Mouse (Mus musculus): ENCODE data around the gene Zfp217. TPM values are rescaled to one million over a fixed set of nuclear protein-coding genes. Genes with fewer than 3 reads are reported as not detected.

Zfp217 gene
- polyA plus RNA-seq, 1 experiment from 2014 or later = 2.7 TPM

- Histone ChIP-seq H3K27me3 (no peaks in the 10 kb centered on the region), H3K9me3 (replicated peaks) (no peaks in the 10 kb centered on the region), H3K4me3 (peak overlapping the region; percentile 17), H3K27ac (peak overlapping the region; percentile 82), H3K36me3 (no peaks in the 10 kb centered on the region), H3K4me2 (peak overlapping the region; percentile 47), H3K9ac (no peak overlapping the region; the same call in 1 of the 2 replicates), H3K4me1 (replicated peaks) (peaks cover 19% of the 10 kb centered on the region)
- no peak for ATAC-seq (replicated peaks; ENCODE audit: insufficient number of reproducible peaks, insufficient read depth, low FRiP score, low read depth)
- 59% methylated on average over 4 of the region's 4 CpGs for WGBS
Measured at GRCm38 (mm10) chr2:170147170-170147569, 733 bp downstream of the Zfp217 start.

DNA sequence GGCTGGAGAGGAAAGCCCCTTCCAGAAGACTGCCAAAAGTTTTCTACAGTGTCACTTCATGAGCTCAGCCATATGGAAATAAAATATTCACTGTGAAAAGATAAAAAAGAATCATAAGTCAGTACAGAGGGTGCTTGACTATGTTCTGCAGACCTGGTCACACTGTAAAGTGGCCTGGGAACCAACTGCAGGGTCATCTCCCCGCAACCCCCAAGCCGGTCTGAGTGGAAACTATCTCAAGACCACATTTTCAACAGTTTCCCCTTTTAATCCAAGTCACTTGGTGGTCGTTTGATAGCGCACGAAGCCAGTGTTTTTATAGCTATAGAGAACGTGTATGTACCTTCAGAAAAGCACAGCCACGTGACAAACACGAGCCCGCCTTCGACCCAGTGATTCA lies 3.6 kb downstream of the Zfp217 start:
- H3K9ac ChIP-seq = no peak overlapping the region
- no peak overlapping the region for H3K27ac ChIP-seq
- H3K4me2 ChIP-seq = no peak overlapping the region
- peaks cover 13% of the 10 kb centered on the region for H3K4me1 ChIP-seq (replicated peaks)
- no peak overlapping the region for H3K4me3 ChIP-seq
- no peaks in the 10 kb centered on the region for H3K27me3 ChIP-seq
- no peaks in the 10 kb centered on the region for H3K36me3 ChIP-seq
- ATAC-seq (replicated peaks; ENCODE audit: insufficient number of reproducible peaks, insufficient read depth, low FRiP score, low read depth) = no peak
- WGBS = 65% methylated on average over 10 of the region's 10 CpGs
- no peaks in the 10 kb centered on the region for H3K9me3 ChIP-seq (replicated peaks)

DNA sequence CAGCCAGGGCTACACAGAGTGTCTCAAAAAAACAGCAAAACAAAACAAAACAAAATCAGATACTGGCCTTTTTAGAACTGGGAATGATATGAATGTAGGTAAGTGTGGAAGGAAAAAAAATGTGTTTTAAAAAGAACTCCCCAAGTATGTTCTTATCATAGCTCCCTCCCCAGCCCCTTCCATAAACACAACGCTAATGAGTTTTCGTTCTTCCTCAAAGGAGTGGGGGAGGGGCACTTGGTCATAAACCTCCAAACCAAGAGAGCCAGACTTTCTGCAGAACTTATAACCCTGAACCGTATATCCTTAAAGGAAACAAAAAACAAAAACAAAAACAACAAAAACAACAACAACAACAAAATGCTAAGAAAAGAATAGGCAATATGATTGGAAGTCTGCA lies 4.0 kb downstream of the Zfp217 start:
- no peak overlapping the region for H3K4me2 ChIP-seq
- peaks cover 13% of the 10 kb centered on the region for H3K4me1 ChIP-seq (replicated peaks)
- no peak for ATAC-seq (replicated peaks; ENCODE audit: insufficient number of reproducible peaks, insufficient read depth, low FRiP score, low read depth)
- H3K4me3 ChIP-seq = no peak overlapping the region
- no peak overlapping the region for H3K9ac ChIP-seq
- H3K27ac ChIP-seq = no peak overlapping the region
- H3K36me3 ChIP-seq = no peaks in the 10 kb centered on the region
- no peaks in the 10 kb centered on the region for H3K9me3 ChIP-seq (replicated peaks)
- H3K27me3 ChIP-seq = no peaks in the 10 kb centered on the region
- 25% methylated on average over 3 of the region's 3 CpGs for WGBS

DNA sequence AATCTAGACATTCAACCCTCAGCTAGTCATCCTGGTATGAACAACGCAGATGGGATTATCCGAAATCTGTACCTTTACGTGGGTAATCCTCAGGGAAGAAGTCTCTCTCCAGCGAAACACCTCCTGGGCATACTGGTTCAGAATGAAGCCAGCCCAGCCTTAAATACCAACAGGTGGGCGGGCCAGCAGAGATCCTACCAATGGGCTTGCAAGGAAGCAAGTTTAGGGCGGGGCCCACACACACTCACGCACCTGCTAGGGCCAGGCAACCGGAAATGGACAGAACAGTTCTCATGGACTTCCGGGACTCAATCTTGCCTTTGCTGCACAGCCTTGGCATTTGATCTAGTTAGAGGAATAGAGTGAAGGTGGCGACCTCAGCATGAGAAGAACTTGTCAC lies 5.4 kb downstream of the Zfp217 start:
- H3K27ac ChIP-seq = no peak overlapping the region
- H3K4me2 ChIP-seq = no peak overlapping the region
- H3K9me3 ChIP-seq (replicated peaks) = no peaks in the 10 kb centered on the region
- no peaks in the 10 kb centered on the region for H3K36me3 ChIP-seq
- 89% methylated on average over 10 of the region's 10 CpGs for WGBS
- ATAC-seq (replicated peaks; ENCODE audit: insufficient number of reproducible peaks, insufficient read depth, low FRiP score, low read depth) = no peak
- no peaks in the 10 kb centered on the region for H3K27me3 ChIP-seq
- H3K4me3 ChIP-seq = no peak overlapping the region
- H3K9ac ChIP-seq = no peak overlapping the region
- peaks cover 6% of the 10 kb centered on the region; the same call in 1 of the 2 replicates for H3K4me1 ChIP-seq (replicated peaks)

GRCm38 (mm10) chr2:170141481-170141880 lies 6.4 kb downstream of the Zfp217 start:
- no peaks in the 10 kb centered on the region for H3K9me3 ChIP-seq (replicated peaks)
- no peak overlapping the region for H3K4me2 ChIP-seq
- H3K36me3 ChIP-seq = no peaks in the 10 kb centered on the region
- 0 out of 2 replicates have a peak, but pooled peaks cover 3% of the 10 kb centered on the region for H3K4me1 ChIP-seq (replicated peaks)
- no peak overlapping the region for H3K27ac ChIP-seq
- ATAC-seq (replicated peaks; ENCODE audit: insufficient number of reproducible peaks, insufficient read depth, low FRiP score, low read depth) = no peak
- H3K4me3 ChIP-seq = no peak overlapping the region
- no peaks in the 10 kb centered on the region for H3K27me3 ChIP-seq
- WGBS = 88% methylated on average over 5 of the region's 5 CpGs
- no peak overlapping the region for H3K9ac ChIP-seq

GRCm38 (mm10) chr2:170139411-170140046 lies 8.4 kb downstream of the Zfp217 start:
- no peaks in the 10 kb centered on the region for H3K27me3 ChIP-seq
- ATAC-seq (replicated peaks; ENCODE audit: insufficient number of reproducible peaks, insufficient read depth, low FRiP score, low read depth) = no peak
- H3K9me3 ChIP-seq (replicated peaks) = no peaks in the 10 kb centered on the region
- no peaks in the 10 kb centered on the region for H3K36me3 ChIP-seq
- 69% methylated on average over 9 of the region's 9 CpGs for WGBS
- H3K4me1 ChIP-seq (replicated peaks) = no peaks in the 10 kb centered on the region
- no peak overlapping the region for H3K4me2 ChIP-seq
- H3K27ac ChIP-seq = no peak overlapping the region
- H3K4me3 ChIP-seq = no peak overlapping the region
- no peak overlapping the region for H3K9ac ChIP-seq

DNA sequence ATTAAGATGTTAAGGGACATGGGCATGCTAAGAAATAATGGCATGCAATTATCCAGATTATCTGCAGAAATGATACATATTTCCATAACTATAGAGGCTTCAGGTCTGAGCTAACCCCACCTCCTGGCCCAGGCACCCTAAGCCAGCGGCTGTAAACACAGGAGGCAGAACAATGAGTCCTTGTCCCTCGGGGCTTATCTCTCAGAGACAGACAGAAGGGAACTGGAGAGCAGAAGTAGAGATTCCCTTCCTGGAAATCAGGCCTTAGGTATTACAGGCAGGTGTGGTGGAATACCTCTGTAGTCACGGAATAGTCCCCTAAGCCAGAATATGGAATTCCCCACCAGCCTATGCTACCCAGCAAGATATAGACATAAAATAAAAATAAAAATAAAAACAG lies 11.0 kb downstream of the Zfp217 start:
- no peak for ATAC-seq (replicated peaks; ENCODE audit: insufficient number of reproducible peaks, insufficient read depth, low FRiP score, low read depth)
- Histone ChIP-seq H3K27me3 (no peaks in the 10 kb centered on the region), H3K4me3 (no peak overlapping the region), H3K4me2 (no peak overlapping the region), H3K27ac (no peak overlapping the region), H3K36me3 (no peaks in the 10 kb centered on the region), H3K4me1 (replicated peaks) (peaks cover 10% of the 10 kb centered on the region), H3K9me3 (replicated peaks) (no peaks in the 10 kb centered on the region), H3K9ac (no peak overlapping the region)
- 49% methylated on average over 3 of the region's 3 CpGs for WGBS

DNA sequence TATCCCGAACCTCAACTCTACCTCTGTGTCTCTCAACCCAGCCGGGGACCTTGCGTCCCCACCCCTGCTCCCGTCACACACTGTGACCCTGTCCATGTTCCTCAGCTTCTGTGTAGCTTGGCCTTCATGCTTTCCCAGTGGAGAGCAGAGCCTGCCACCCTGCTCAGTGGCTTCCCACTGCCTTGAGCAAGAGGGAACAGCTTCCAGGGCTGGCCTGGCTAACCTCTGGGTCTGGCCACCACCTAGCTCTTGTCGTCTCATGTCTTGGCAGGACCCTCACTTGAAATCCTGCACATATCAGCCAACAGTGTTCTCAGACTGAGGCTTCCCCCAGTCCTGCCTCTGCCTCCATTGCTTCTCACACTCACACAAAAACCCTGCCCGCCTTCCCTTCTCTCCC lies 12.1 kb downstream of the Zfp217 start:
- WGBS = 84% methylated on average over 6 of the region's 6 CpGs
- H3K4me2 ChIP-seq = no peak overlapping the region
- H3K27ac ChIP-seq = no peak overlapping the region
- no peak overlapping the region for H3K4me3 ChIP-seq
- H3K9me3 ChIP-seq (replicated peaks) = no peaks in the 10 kb centered on the region
- peaks cover 12% of the 10 kb centered on the region for H3K4me1 ChIP-seq (replicated peaks)
- no peak overlapping the region for H3K9ac ChIP-seq
- H3K27me3 ChIP-seq = no peaks in the 10 kb centered on the region
- H3K36me3 ChIP-seq = no peaks in the 10 kb centered on the region
- no peak for ATAC-seq (replicated peaks; ENCODE audit: insufficient number of reproducible peaks, insufficient read depth, low FRiP score, low read depth)

DNA sequence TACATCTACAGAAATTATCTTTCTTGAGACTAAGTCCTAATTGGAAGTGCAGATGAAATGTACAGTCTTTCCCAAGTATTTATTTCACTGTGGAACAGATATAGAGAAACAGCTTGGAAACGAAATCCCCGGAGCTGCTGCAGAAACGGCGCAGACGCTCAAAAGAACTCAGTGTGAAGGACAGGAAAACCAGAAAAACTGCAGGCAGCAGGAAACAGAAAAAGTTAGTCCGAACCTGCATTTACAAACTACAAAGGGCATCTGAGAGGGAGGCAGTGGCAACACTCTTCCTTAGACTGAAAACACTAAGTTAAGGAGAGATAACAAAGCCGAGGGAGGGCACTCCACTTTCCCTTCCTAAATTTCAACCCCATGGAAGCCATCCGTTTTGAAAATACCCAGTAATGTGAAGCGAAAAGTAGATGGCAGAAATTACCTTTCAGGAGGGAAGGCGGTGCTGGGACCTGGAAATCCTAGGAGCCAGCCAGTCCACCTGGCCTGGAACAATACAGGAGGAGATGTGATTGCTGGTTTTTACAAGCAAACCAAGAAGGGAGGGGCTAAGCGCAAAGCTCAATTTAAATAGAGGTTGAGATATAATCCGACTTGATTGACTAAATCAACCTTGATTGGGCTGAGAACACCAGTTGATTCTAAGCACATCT lies 13.7 kb downstream of the Zfp217 start:
- no peaks in the 10 kb centered on the region for H3K36me3 ChIP-seq
- ATAC-seq (replicated peaks; ENCODE audit: insufficient number of reproducible peaks, insufficient read depth, low FRiP score, low read depth) = no peak
- H3K4me2 ChIP-seq = peak overlapping the region; percentile 70
- H3K4me3 ChIP-seq = peak overlapping the region; percentile 59
- peaks cover 20% of the 10 kb centered on the region for H3K4me1 ChIP-seq (replicated peaks)
- H3K27ac ChIP-seq = peak overlapping the region; percentile 97
- no peaks in the 10 kb centered on the region for H3K9me3 ChIP-seq (replicated peaks)
- no peaks in the 10 kb centered on the region for H3K27me3 ChIP-seq
- H3K9ac ChIP-seq = peak overlapping the region; percentile 58
- 15% methylated on average over 12 of the region's 12 CpGs for WGBS

DNA sequence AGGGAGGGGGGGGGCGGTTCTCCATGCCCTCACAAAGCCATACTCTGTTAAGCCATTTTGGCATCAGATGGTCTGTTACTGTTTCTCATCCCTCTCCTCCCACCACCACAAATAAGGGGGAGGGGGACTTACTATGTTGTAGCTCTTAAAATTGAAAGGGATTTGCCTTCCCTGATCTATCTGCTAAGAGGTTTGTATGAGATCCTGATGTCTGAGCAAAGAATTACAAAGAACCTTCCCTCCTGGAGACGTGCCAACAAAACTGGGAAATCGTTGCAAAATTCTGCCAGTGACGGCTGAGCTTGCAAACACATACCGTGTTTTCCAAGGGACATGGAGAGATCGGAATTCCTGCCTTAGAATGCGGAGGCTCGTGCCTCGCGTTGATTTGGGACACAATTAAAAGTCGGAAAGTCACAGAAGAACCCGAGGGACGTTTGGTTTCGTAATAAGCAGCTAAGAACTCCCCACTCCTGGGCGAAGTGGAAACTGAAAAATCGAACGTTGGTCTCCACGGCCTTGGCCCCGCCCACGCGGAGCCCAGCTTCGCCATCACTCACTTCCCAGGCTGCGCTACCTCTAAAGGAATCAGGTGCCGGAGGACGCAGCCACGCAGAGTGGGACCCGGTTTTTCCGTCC lies 14.7 kb downstream of the Zfp217 start:
- Histone ChIP-seq H3K36me3 (no peaks in the 10 kb centered on the region), H3K27me3 (no peaks in the 10 kb centered on the region), H3K9ac (peak overlapping the region; percentile 58), H3K9me3 (replicated peaks) (no peaks in the 10 kb centered on the region), H3K27ac (peak overlapping the region; percentile 97), H3K4me3 (peak overlapping the region; percentile 59), H3K4me2 (peak overlapping the region; percentile 70), H3K4me1 (replicated peaks) (peaks cover 29% of the 10 kb centered on the region)
- WGBS = 0% methylated on average over 28 of the region's 28 CpGs
- no peak for ATAC-seq (replicated peaks; ENCODE audit: insufficient number of reproducible peaks, insufficient read depth, low FRiP score, low read depth)

DNA sequence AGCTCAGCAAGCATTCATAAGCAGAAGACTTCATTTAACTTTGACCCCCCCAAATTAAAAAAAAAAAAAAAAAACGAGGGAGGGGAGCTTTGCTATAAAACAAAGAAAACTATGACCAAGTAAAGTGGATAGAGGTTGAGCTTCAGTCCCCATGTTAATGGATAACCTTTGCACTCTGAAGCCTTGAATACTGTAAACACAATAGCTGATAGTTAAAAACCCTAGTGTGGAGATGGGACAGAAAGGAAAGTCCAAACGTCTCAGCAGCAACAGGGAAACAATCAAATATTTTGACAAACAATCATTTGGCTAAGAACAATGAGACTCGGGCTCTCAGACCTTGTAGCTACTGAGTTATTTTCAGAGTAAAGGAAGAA lies 15.2 kb downstream of the Zfp217 start:
- H3K27me3 ChIP-seq = no peaks in the 10 kb centered on the region
- H3K4me2 ChIP-seq = peak overlapping the region; percentile 70
- no peaks in the 10 kb centered on the region for H3K36me3 ChIP-seq
- H3K4me1 ChIP-seq (replicated peaks) = peaks cover 33% of the 10 kb centered on the region
- peak overlapping the region; percentile 58 for H3K9ac ChIP-seq
- under 1% methylated on average over 3 of the region's 3 CpGs for WGBS
- H3K4me3 ChIP-seq = peak overlapping the region; percentile 59
- peak overlapping the region; percentile 97 for H3K27ac ChIP-seq
- no peak for ATAC-seq (replicated peaks; ENCODE audit: insufficient number of reproducible peaks, insufficient read depth, low FRiP score, low read depth)
- H3K9me3 ChIP-seq (replicated peaks) = no peaks in the 10 kb centered on the region

Measured in heart, embryonic 15.5 days (tissue).